Mouse (Mus musculus) erythroblast, embryonic 14.5 days (primary cell): ENCODE results near the gene Drc3.

ENCODE experiments used
- GATA1 ChIP-seq: IDR thresholded peaks from 2 replicates; pipeline ENCODE4 v1.6.1; 2012; ENCODE audit warnings: low read length, inconsistent platforms, mixed read lengths
- TAL1 ChIP-seq: IDR thresholded peaks from 3 replicates; pipeline ENCODE4 v1.6.1; 2012; ENCODE audit warnings: low read length, inconsistent platforms, mixed read lengths

DNA sequence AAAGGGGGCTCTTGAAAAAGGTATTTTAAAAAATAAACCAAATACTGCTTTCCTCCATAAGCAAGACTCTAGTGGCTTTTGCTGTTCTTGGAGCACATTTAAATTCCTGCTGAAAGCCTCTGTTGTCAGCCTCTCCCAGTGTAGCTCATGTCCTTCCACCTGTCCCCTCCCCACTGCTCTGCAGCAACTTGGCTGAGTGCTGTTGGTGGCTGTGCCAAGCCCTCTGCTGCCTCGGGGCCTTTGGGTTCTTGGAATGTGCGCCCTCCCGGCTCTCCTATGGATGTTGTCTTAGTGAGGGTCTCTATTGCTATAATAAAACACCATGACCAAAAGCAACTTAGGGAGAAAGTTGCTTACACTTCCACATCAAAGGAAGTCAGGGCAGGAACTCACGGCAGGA, 16.3 kb downstream of the Drc3 start:
- TF ChIP-seq TAL1 (no peak), GATA1 (no peak)
